Mouse (Mus musculus) spleen, postnatal 36 days (tissue): Measurements from ENCODE around the gene Dock4.

Experiments used
- DNase-seq, 2 experiments: peaks; one replicate each; pipeline ENCODE4 v3.0.0; 2022; ENCODE audit warnings: low spot score in 2 of 2, mixed read lengths in 1 of 2

Dock4 gene

DNA sequence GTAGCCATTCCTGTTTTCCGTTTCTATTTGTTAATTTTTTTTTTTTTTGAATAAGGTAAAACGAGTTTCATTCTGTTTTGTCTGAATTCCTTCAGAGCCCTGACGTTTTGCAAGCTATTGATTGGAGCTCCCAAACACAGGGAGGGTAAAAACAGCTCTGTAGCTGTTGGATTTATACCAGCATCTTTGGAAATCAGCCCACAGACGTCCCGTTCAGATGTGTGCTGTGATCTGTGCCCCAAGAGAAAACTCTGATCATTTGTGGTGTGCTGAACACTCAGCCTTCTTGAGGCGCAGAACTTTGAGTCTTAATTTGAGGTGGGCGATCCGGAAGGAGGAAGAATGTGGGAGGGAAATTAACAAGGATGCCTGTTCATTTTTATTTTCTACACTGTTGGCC, 62.7 kb downstream of the Dock4 start:
- no peak for DNase-seq

DNA sequence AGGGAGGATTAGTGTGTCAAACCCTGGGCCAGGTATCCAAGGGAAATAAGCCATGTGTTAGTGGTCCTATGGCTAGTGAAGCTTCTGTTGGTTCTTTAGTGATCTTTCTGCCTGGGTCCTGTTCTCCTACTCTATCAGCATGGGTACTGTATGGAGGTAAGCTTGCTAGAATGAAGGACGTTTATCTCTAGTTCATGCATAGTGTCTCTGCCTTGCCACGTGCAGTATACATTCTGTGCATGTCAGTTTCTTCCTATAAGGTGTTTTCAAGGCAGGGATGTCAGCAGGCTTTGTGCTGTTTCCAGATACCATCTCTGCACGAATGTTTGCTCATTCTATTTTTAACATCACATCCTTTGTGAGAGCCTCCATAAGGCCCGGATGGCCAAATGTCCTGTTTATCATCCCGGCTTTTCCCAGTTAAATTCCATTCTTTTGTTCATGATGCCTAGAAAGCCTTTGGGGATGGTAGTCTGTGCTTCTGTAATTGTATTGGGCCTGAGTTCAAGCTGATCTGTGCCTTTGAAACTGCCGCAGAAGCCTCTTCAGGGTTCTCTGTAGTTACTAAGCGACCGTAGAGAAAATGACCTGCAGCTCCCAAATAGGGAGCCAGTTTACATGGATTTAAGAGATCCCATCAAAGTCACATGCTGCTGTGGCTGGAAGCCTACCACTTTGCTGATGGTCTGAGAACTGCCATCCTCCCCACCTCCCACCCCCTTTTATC, 66.1 kb downstream of the Dock4 start:
- no peak for DNase-seq

DNA sequence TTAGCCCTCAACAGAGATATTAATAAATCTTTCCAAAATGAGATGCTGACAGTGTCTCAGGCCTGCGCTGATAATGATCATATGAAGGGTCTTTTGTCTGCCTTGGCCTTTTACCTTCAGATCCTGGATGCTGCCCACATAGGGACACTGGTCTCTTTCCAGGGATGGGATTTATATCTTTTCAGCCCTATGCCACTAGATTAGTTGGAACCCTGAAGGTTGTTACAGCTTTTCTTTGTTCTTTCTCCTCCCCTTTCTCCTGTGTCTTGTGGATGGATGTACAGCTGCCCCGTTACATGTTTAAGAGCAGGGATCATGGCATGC, 66.6 kb downstream of the Dock4 start:
- DNase-seq = no peak

DNA sequence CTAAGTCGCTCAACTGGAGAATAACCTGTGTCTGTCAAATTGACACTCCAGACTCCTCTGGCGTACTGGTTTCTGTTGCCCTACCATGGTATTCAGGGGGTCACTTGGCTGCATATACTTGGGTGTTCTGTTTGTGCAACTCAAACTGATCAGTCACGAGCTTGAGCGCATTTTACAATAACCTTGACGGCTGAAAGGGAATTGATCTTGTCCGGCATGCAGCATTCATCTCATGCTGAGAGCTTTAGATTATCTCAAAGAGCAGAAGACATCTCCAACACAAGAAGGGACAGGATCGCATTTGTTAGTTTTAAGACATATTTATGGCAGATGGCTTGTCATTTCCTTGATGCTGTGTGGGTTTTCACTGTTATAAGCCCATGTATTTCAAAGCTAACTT, 67.2 kb downstream of the Dock4 start:
- DNase-seq = no peak

DNA sequence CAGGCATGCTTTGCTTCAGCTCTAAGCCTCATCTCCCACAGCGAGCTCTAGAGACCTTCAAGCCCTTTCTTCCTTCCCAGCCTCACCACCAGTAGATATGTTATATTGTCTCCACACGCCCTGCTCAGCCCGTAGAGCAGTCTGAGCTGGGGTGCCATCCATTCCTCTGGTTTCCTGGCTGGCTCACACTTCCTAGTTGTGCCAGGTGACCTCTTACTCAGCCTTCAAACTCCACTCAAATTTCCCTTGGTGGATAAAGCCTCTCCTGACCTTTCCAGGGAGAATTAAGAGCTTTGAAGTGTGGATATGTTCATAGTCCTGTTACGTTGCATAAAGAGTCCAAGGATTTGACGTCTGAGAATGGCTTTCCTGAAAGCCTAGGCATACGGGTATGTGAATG, 68.3 kb downstream of the Dock4 start:
- DNase-seq = no peak

DNA sequence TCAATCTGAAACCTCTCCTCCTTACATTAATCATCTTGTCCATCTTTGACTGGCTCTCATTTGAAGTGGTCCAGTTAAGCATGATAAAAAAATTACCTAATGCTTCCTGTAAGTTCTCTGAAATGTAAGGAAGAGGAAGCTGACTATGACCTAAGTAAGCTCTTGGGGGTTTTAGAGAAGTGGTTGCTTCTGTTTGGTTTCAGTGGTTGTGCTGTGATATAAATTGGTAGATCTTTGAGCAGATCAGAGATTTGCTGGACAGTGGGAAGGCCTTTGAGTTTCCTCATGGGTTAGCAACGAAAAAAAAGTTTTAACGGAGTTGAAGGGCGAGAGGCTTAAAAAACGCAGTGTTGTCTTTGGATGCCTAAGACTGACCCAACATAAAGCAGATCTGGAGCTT, 76.7 kb downstream of the Dock4 start:
- no peak for DNase-seq

DNA sequence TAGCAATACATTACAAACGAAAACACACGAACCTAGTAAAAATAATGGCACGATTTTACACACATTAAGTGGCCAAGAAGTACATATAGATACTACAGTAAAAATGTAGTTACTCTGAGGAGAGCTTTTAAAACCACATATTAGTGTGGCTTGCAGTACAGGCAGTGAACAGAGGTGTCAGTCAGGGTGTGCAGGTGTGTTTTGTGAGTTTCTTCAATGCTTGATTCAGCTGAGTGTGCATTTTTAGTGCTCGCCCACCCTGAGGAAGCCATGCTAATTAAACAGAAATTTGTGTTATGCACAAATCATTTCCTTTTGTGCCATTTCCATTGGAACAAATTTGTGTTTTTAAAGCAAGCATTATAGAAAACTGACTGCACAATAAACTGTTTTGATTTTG, 77.3 kb downstream of the Dock4 start:
- DNase-seq = no peak

DNA sequence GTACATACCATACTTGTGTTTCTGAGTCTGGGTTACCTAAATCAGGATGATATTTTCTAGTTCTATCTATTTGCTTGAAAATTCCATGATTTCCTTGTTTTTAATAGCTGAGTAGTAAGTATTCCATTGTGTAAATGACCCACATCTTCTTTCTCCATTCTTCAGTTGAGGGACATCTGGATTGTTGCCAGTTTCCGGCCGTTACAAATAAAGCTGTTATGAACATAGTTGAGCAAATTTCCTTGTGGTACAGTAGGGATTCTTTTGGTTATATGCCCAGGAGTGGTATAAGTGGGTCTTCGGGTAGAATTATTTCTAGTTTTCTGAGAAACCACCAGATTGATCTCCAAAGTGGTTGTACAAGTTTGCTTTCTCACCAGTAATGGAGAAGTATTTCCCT, 79.3 kb downstream of the Dock4 start:
- no peak for DNase-seq

DNA sequence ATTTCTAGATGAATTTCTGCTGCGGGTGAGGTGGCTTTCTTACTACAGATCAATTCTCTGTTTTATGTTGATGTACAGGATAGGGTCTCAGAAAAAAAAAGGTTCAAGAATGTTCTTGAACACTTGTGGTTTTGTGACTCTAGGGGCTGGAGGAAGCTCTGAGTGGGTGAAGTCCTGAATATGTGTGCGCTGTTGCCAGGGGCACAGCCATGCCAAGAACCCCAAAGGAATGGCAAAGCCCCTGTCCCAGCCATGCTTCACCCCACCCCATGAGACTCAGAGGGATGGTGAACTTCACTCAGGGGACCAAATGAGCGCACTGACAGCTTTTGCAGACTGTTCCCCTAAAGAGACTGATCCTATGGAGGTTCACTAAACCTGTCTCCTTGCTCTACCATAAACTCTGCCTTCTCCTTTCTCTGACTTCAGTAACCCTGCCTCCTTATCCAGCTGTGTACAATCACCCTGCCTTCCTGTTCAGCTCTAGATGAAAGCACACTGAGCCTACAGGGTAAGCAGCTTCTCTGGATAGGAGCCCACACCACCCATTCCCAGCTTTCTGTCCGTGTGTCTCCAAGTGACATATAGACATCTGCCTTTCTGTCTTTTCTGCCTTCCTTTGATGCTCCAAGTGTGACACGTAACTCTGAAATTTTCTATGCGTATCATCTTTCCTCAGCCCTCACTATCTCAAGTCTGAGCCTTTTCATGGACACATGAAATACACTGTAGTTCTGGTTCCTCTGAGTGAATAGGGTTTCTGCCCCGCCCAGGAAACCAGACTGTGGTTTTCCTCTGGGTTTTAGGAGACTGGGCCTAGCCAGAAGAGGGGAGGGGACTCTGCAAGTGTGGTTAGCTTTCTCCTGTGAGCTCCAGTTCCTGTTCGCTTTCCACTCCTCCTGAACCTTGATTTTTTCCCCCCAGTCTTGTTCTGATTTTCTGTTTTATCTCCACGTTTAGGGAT, 90.2 kb downstream of the Dock4 start:
- DNase-seq = peak; percentile 55 to 60

DNA sequence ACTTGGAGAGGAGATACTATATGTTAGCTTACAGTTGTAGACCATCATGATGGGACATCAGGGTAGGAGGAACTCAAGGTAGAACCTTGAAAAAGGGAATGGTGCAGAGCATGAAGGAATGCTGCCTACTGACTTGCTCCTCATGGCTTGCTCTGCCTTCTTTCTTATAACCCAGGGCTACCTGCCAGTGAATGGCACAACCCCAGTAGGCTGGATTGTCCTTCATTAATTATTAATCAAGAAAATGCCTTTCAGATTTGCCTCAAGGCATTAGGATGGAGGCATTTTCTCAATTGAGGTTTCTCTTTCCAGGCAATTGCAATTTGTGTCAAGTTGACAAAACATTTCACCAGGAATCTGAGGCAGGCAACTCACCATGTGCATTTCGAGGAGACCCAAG, 92.1 kb downstream of the Dock4 start:
- no peak for DNase-seq

DNA sequence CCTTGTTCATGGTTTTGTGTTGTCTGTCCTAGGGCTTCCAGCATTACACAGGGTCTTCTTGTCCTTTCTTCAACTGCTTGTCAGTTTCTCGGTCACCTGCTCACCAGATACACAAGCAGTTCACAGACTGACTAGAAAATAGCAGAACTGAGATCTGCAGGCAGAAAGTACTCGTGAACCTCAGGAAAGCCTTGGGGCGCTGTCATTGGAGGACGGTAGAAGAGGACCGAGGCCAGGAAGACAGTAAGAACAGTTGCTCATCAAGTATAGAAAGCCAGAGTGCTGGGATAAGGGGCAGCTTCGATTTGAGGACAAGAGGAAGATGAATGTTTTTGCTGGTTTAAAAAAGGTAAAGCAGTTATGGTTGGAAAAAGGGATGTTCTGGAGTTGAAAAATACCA, 92.6 kb downstream of the Dock4 start:
- no peak for DNase-seq

DNA sequence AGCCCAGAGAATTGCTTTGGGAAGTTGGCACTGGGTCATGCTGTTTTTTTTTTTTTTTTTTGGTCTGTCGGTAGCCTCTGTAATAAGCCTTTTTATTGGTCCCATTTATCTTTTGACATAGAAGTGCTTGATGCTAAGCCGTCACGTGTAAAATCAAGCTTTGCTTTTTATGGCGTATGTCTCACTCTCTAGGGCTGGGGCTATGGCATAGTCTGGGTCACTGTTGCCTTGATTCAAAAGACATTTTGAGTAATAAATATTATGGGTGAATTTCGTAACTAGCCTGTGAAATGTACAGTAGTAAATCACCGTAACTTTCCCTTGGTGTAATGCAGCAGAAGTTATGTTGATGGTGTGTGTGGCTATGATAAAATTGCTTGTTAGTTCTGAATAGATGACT, 93.0 kb downstream of the Dock4 start:
- no peak for DNase-seq

DNA sequence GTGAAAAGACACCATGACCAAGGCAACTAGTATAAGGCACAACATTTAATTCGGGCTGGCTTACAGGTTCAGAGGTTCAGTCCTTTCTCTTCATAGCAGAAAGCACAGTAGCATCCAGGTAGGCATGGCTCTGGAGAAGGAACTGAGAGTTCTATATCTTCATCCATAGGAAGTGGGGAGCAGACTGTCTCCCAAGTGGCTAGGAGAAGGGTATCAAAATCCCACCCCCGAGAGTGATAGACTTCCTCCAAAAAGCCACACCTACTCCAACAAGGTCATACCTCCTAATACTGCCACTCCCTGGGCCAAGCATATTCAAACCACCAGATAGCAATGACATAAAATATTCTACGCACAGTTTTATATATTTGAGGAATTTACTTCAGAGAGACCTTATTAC, 98.5 kb downstream of the Dock4 start:
- no peak for DNase-seq

DNA sequence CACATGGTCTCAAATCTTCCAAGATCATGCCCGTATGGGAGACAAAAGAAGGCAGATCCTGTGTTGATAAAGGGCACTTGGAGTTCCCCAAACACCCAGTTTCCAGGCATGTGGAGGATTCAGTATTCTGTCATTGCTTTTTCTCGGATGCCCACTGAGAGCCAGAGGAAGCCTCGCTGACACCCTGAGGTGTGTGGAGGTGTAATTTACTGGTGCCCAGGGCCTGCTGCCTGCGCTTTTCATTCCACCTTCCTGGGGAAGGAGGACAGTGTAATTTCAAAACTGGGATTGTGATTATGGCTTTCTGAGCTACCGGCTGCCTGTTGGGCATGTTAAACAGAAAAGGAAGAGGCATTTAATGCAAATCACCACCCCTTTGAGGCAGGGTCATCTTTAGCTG, 101.1 kb downstream of the Dock4 start:
- DNase-seq = no peak

DNA sequence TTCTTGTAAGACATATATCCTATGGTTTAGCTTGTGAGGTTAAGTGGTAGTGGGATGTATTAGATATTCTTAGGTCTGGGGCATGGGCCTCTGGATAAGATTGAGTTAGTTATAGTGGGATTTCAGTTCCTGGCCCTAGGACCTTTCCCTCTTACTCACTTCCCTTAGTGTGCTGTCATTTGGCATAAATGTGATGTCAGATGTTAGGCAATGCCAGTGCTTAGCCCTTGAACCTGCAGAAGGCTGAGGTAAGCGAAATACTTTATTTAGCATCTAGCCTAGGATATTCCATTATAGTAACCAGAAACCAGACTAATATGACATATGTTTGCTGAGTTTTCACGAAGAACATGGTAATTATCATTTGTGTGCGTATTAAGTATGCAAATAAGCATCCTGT, 105.6 kb downstream of the Dock4 start:
- DNase-seq = no peak

DNA sequence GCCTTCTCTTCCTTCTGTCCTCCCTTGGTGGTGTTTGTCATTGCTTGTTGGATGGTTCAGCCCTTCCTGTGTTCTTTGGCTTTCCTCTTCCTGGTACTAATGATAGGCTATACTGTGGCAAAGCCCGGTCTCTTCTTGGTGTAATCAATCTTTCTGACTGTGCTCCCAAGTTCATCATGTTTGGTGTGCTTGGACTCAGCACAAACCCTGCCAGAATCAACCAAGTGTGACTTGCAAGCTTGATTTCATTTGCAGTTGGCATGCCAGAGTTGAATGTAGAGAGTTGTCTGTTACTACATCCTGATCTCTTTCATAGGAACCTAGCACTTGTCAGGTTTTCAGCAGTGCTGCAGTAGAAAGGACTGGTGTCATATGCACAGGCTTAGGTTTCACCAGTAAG, 106.4 kb downstream of the Dock4 start:
- no peak for DNase-seq

DNA sequence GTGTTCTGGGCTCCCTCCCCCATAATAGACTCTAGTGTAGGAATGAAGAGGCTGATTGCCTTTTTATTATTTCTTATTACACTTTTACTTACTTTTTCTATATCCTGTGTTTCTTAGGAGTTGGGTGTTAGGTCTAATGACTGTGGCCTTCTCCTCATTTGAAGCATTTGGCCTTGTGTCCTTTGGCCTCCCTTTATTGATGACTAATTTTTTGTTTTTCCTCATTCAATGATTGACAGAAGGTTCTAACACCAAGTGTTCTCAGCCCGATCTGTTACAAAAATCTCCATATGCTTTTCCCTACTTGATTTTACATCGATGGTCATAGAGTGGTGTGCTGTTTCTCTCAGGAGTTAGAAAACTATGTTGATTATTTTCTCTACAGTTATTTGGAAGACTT, 108.2 kb downstream of the Dock4 start:
- DNase-seq = no peak

DNA sequence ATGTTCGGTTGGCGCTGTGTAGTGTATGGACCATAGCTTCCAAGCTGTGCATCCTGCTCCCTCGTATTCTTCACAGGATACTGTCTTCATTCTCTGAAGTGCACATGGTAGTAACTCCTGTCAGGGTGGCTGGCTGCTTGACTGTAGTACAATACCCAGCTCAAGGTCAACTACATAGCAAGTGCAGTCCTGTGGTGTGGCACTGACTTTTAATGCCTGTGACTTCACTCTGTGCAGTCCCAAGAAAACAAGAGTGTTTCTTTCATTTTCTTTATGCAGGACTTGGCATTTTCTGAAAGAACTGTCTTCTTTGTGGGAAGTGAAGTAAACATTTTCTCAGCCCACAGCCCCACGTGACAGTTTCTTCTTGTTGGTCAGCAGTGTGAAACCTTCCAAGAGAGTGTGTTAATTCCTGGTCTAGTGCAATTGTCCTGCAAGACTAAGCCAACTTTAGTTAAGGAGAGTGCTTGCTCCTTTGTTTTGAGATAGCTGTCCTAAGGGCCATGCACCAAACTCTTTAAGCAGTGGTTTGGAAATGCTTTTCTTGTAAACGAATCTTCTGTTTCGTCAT, 109.3 kb downstream of the Dock4 start:
- DNase-seq = no peak

DNA sequence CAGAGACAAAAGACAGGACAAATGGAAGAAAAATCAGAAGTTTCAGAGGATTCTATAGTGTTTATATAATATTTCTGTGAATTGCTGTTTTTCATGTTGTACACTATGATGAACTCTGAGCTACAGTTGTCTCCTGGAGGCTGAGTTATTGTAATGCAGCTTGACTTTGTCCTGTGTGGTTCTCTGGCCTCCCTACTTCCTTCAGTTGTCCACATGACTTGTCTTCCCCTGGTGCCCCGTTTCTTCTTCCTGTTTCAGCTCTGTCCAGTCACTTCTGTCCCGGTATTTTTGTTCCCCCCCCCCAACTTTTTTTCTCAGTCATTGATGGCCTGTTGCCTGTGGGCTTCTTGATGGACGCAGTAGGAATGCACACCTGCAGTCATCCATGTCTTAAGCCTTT, 112.8 kb downstream of the Dock4 start:
- peak in 1 of 2 experiments; percentile 19 for DNase-seq

DNA sequence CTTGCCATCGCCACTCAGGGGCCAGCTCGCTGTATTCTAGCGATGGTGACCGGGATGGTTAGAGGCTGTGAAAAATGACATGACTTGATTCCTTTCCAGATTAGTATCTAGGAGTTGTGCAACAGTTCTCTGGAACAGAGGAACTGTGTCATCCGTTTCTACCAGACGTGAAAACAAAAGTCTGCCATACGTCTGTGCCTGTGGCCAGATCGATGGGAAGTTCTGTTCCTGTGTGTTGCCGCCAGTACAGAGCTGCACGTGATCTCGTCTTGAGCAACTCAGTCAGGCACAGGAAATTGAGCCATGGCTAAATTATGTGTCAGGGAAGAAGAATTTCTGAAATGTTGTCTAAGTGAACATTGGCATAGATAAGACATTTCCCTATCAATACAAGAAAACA, 113.4 kb downstream of the Dock4 start:
- DNase-seq = peak; percentile 24 to 41

DNA sequence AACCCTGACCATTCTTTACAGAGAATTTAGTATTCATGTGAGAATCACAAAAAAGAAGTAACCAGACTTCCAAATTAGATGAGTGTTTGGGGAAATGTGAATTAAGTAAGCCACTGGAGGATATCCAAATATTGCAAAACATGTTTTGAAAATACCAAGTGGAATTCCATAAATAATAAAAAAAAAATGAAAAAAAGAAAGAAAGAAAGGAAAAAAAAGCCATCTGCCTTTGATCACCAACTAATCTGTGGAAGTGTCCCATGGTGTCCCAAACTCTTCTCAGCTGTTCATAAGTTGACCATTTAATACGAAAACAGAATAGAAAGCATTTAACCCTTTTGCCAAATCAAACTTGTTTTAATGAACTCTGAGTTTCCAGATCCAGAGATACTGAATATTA, 118.0 kb downstream of the Dock4 start:
- DNase-seq = no peak

DNA sequence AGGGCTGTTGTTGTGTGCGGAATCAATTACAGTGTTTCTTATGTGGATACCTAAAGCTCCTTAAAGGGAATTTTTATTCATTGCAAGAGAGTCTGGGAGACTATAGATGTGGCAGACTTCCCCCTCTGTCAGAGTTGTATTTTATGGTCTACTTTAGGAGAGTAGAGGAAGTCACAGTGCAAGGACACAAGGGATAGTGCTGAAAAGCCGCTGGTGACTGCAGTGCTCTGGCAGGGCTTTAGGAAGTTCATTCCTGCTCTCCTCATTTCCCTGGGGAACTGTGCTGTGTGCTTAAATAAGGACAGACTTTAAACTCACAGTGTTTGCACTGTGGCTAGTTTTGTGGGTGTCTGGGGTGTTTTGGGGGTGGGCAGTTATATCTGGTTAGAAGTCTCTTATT, 118.5 kb downstream of the Dock4 start:
- DNase-seq = no peak

DNA sequence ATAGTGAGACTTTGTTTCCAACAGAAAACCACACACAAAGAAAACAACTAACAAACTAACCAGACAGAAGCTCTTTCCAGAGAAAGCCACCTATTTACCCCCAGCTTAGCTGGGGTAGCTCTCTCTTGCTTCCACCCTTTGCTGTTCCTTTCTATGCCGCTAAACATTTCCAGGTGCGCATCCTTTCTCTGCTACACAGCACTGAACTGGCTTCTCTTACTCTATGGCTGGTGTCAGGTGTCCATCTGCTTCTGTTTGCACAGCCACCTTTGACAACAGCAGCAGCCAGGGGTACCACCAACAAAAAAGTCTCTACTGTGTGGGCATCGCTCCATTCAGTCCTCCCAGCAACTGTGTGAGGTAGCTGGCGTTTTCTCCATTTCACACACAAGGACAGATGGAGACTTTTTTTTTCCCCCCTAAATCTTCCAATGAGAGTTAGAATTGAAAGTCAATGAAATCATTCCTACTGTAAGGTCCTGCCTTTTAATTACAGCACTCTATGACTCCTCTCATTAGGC, 122.7 kb downstream of the Dock4 start:
- DNase-seq = no peak
